Mouse (Mus musculus): Measurements from ENCODE around the gene Ctdsp1. TPM values are rescaled to one million over a fixed set of nuclear protein-coding genes. Genes with fewer than 3 reads are reported as not detected.
A peak's percentile ranks its signal among the peaks of the same experiment; 100 is the strongest.

Gene Ctdsp1
- total RNA-seq, 2 experiments from 2014 or later, result 88.2 to 88.5 TPM

- no peak for DNase-seq
- intact Hi-C loops (cut with DNase I; ENCODE audit: low total_unique reads), result no loop called here
These were observed 41.9 kb downstream of the Ctdsp1 start for GRCm38 (mm10) chr1:74433220-74433619.

- no peak for DNase-seq
- intact Hi-C loops (cut with DNase I; ENCODE audit: low total_unique reads), result no loop called here
These were observed 43.3 kb downstream of the Ctdsp1 start for GRCm38 (mm10) chr1:74434596-74434995.

GRCm38 (mm10) chr1:74435563-74435962, 44.3 kb downstream of the Ctdsp1 start:
- intact Hi-C loops (cut with DNase I; ENCODE audit: low total_unique reads), result no loop called here
- DNase-seq, result no peak

GRCm38 (mm10) chr1:74437702-74438427, 46.6 kb downstream of the Ctdsp1 start:
- intact Hi-C loops (cut with DNase I; ENCODE audit: low total_unique reads), result no loop called here
- DNase-seq, result peak; percentile 24

- DNase-seq, result no peak
- intact Hi-C loops (cut with DNase I; ENCODE audit: low total_unique reads), result no loop called here
These were observed 48.0 kb downstream of the Ctdsp1 start for GRCm38 (mm10) chr1:74439166-74439876.

GRCm38 (mm10) chr1:74444538-74444937, 53.2 kb downstream of the Ctdsp1 start:
- no peak for DNase-seq
- intact Hi-C loops (cut with DNase I; ENCODE audit: low total_unique reads), result no loop called here

Small RNAs within 50 kb of the gene (microRNA-seq; reads per million reads assigned to microRNA genes)
- 23,777 to 29,210 reads per million in 2 experiments for gene Mir26b

Other genes with a start within 250 kb of the Ctdsp1 start
- not detected for gene Cxcr2, start 237.5 kb upstream of the Ctdsp1 start, total RNA-seq (2021)
- gene Cxcr1, start 196.9 kb upstream of the Ctdsp1 start, total RNA-seq (2021), result not detected
- gene Arpc2, start 155.4 kb upstream of the Ctdsp1 start, total RNA-seq (2021), result 10 to 100 TPM; 75.2 to 85.6 TPM
- not detected for gene Gpbar1, start 113.0 kb upstream of the Ctdsp1 start, total RNA-seq (2021)
- gene Aamp, start 106.8 kb upstream of the Ctdsp1 start, total RNA-seq (2021), result 10 to 100 TPM; 76.7 to 77.5 TPM
- 10 to 100 TPM; 59.8 to 72.1 TPM for gene Pnkd, start 106.6 kb upstream of the Ctdsp1 start, total RNA-seq (2021)
- gene Tmbim1, start 85.9 kb upstream of the Ctdsp1 start, total RNA-seq (2021), result 10 to 100 TPM; 32.4 to 39.8 TPM
- gene Catip, start 29.4 kb upstream of the Ctdsp1 start, total RNA-seq (2021), result under 1 TPM; 0.10 to 0.20 TPM
- gene Slc11a1, start 16.3 kb upstream of the Ctdsp1 start, total RNA-seq (2021), result 1 to 10 TPM; 2.5 to 4.5 TPM
- gene Vil1, start 17.9 kb downstream of the Ctdsp1 start, total RNA-seq (2021), result under 1 TPM; 0.27 TPM
- 10 to 100 TPM; 10.5 to 12.5 TPM for gene Cnot9, start 114.5 kb downstream of the Ctdsp1 start, total RNA-seq (2021)
- gene Plcd4, start 151.4 kb downstream of the Ctdsp1 start, total RNA-seq (2021), result 10 to 100 TPM; 72.7 to 76.3 TPM
- gene Usp37, start 152.8 kb downstream of the Ctdsp1 start, total RNA-seq (2021), result 10 to 100 TPM in 1 of 2 experiments, 1 to 10 TPM in 1; 6.6 to 10.6 TPM
- 1 to 10 TPM; 7.7 to 8.5 TPM for gene Zfp142, start 196.7 kb downstream of the Ctdsp1 start, total RNA-seq (2021)
- gene Bcs1l, start 196.8 kb downstream of the Ctdsp1 start, total RNA-seq (2021), result 10 to 100 TPM; 13.1 to 16.8 TPM
- 10 to 100 TPM; 14.6 to 16.1 TPM for gene Rnf25, start 209.9 kb downstream of the Ctdsp1 start, total RNA-seq (2021)
- gene Stk36, start 209.9 kb downstream of the Ctdsp1 start, total RNA-seq (2021), result 1 to 10 TPM; 1.0 to 1.8 TPM

All from gastrocnemius, postnatal 14 days (tissue).